Mouse (Mus musculus) adrenal gland (tissue): ENCODE measurements around the gene Nfatc2.

Experiments
- intact Hi-C: fragments of 180-260 bp; cut with DNase I; formaldehyde crosslinking; loops from one replicate; pipeline ENCODE4 v1.15.1; 2025

Nfatc2 gene

DNA sequence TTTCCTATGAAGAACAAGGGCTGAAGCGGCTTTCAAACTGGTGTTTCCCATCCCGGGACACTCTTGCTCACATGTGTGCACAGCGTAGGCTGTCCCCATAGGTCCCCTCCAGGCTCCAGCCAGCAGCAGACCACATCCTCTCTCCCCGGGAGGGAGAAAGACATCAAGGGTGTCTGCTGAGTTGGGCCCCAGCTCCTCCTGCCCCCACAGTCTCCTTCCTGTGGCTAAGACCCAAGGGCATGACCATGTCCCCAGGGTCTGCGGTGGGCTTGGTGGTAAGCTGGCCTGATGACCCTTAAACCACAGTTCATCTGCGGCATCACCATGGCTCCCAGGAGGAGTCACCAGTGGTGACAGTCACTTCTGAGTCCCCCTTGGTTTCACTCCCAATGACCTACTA is 100.7 kb downstream of the Nfatc2 start:
- intact Hi-C loops: no loop called here

DNA sequence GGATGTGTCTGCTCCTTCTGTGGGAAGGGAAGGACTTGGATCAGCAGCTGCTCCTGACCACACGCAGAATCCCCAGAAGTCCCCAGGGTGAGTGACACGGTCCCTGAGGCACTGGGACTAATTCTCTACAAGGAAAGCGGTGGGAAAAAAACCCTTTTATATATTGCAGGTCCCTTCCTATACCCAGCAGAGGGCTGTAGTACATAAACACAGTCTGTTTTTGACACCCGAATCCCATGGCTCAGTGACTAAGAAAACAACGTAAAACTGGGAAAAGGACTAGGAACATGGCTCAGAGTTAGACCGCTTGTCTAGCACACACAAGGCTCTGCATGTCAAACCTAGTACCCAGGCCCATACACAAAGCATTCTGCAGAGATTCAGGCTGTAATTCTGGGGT is 101.2 kb downstream of the Nfatc2 start:
- intact Hi-C loops: no loop called here

- intact Hi-C loops: no loop called here
Measured at GRCm38 (mm10) chr2:168491791-168492190, 109.7 kb downstream of the Nfatc2 start.

- intact Hi-C loops: no loop called here
Measured at GRCm38 (mm10) chr2:168489953-168490352, 111.5 kb downstream of the Nfatc2 start.

DNA sequence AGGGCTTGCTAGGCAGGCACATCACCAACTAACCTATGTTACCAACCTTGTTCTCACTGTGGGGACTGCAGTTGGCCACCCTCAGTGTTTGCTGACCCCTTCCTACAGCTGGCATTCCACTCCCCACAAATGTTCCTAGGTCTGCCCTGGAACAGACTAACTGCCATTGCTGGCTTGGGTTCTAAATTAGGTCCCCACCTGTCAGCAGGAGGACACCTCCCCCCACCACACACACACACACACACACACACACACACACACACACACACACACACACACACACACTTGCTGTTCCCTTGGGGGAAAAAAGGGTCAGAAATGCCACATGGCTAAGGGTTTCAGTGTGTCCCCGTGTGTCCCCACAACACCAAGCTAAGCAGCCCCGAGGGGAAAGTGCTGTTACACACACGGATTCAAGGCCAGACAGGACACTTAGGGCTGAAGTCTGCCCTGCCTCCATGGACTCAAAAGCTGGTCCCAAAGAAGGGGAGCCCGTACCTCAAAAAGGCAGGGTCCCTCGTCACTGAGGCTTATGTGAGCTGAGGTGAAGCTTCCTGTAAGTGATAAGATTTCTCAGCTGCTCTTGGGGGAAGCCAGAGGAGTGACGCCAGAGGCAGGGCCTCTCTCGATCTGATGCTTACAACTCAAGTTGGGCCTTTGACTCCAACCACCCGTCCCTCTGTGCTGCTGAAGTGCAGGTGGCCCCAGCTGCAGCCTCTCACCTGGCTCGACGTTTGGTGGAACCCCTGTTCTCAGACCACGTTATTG is 113.1 kb downstream of the Nfatc2 start:
- intact Hi-C loops: no loop called here

GRCm38 (mm10) chr2:168481121-168481520 is 120.3 kb downstream of the Nfatc2 start:
- intact Hi-C loops: no loop called here

- intact Hi-C loops: no loop called here
Measured at GRCm38 (mm10) chr2:168480692-168481091, 120.8 kb downstream of the Nfatc2 start.

GRCm38 (mm10) chr2:168479930-168480329 is 121.5 kb downstream of the Nfatc2 start:
- intact Hi-C loops: no loop called here

DNA sequence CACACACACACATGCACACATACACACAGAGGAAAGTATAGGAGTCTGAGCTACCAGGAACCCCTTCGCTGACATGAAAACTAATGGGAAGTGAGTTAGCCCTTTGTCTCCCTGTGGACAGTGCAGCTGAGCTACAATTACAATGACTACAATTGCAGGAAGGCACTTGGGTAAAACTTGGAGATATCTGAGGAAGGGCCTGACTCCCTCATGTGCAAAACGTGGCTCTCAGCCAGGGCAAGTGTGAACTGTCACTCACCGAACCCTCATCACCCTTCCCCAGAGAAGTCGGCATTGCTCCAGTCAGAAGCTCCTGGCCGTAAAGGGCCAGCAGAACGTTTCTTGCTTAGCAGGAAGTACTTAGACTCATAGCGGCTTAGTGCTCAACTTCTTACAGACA is 123.0 kb downstream of the Nfatc2 start:
- intact Hi-C loops: no loop called here

DNA sequence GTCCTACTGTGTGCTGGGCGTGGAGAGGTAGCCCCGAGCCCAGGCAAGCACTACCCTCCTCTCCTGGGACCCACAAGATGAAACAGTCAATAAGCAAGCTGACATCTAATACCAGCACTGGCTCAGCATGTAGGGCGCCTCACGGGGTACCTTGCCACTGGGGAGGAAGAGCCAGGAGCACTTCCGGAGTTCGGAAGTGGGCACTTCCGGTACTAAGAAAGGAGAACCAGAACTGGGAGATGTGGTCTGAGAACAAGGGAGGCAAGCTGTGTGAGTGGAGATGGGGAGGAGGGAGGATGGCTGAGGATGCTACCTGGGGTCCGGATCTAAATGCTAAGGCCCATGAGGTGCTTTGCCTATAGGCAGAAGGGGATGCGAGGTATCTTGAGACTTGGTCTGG is 128.0 kb downstream of the Nfatc2 start:
- intact Hi-C loops: loop anchor here (5.0 kb wide), 1 partner anchor 79 kb away; no protein-coding TSS in a partner anchor

GRCm38 (mm10) chr2:168472899-168473298 is 128.6 kb downstream of the Nfatc2 start:
- intact Hi-C loops: loop anchor here (5.0 kb wide), 1 partner anchor 79 kb away; no protein-coding TSS in a partner anchor

DNA sequence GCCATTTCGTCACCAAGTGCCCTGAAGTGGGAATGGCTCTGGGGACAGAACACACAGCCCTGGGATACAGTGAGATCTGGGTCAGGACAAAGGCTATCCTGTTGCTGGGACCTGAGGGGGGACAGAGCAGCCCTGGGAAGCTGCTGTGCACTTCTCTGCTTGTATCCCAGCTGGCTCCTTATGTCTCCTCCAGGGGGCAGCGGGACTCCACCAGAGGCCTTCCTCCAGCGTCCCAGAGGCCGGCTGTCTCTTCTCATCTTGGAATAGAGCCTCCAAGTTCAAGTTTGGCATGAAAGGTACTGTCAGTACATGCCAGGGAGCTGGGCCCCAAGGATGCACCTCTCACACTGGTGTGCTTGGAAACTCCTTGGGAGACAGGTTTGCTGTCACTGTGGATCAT is 132.4 kb downstream of the Nfatc2 start:
- intact Hi-C loops: loop anchor here (1.0 kb wide), 1 partner anchor 160 kb away; no protein-coding TSS in a partner anchor

GRCm38 (mm10) chr2:168467166-168467565 is 134.3 kb downstream of the Nfatc2 start:
- intact Hi-C loops: no loop called here

DNA sequence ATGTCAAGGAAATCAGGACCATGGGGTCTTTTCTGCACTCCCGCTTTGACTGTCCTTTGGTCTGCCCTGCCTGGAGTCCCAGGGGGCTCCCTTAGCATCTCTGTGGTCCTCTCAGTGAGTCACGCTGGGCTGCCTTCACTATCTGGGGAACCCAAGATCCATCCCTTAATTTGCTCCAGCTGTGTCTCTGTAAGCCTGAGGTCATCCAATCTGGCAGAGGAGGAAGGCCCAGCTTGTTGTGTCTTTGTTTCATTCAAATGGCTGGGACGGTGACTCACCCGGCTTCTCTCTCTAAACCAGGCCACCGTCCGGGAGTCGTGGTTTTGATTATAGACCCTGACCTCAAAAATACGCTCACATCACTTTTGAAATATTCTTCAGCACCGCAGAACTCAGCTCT is 135.4 kb downstream of the Nfatc2 start:
- intact Hi-C loops: no loop called here

DNA sequence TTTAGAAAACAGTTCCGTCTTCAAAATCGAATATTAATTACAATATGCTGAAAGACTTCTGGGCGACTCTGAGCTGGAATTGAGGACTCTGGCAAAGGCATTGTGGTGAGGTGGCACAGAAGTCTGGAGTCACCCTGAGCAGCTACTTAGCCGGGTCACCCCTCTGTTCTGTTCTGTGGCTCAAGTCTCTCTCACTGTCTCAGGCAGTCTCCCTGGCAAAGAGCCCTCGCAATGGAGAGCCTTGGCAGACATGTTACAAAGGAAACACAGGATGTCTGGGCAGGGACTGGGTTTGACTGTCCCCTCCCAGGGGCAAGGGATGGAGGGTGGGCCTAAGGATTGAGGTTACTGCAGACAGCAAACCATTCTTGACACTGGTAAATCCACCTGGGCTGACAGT is 135.8 kb downstream of the Nfatc2 start:
- intact Hi-C loops: no loop called here

- intact Hi-C loops: no loop called here
Measured at GRCm38 (mm10) chr2:168461865-168462264, 139.6 kb downstream of the Nfatc2 start.

GRCm38 (mm10) chr2:168459627-168460026 is 141.8 kb downstream of the Nfatc2 start:
- intact Hi-C loops: no loop called here

GRCm38 (mm10) chr2:168458583-168458982 is 142.9 kb downstream of the Nfatc2 start:
- intact Hi-C loops: no loop called here

GRCm38 (mm10) chr2:168451714-168452708 is 149.4 kb downstream of the Nfatc2 start:
- intact Hi-C loops: no loop called here

DNA sequence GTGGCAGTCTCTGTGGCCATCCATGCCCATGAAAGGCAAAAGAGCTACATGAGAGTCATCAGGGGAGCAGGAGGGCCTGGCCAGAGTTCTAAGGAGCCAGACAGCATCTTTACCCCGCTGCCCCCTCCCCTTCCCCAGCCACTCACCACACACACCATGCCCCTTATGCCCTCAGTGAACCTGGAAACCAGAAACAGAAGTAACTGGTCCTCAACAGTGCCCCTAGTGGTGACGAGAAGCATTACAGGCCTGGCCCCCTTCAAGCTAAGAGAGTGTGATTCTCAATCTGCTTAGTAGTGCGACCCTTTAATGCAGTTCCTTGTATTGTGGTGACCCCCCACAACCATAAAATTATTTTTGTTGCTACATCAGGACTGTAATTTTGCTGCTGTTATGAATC is 150.5 kb downstream of the Nfatc2 start:
- intact Hi-C loops: no loop called here

- intact Hi-C loops: loop anchor here (5.0 to 10.0 kb wide), 2 partner anchors 176 to 333 kb away; no protein-coding TSS in a partner anchor
Measured at GRCm38 (mm10) chr2:168448054-168448453, 153.4 kb downstream of the Nfatc2 start.

- intact Hi-C loops: loop anchor here (5.0 to 10.0 kb wide), 2 partner anchors 175 to 333 kb away; no protein-coding TSS in a partner anchor
Measured at GRCm38 (mm10) chr2:168447601-168448000, 153.9 kb downstream of the Nfatc2 start.
